In genomic region chr4:59756332-59757082, GRCm38 (mm10) we compare ENCODE assay signal across 9 mouse cellular contexts. TPM values are rescaled to one million over a fixed set of nuclear protein-coding genes. Genes with fewer than 3 reads are reported as not detected.
DNase-seq lines count a peak whose midpoint lies in the region; ATAC-seq and TF ChIP-seq lines count a peak whose summit lies in the region.
"Had no signal": no experiment of that assay in that cellular context is flagged by ENCODE, and none has a peak within 500 bp of the region (broad histone marks: within the 10 kb centered on the region; RNA-seq: fewer than 3 reads in every experiment).

No protein-coding gene starts in this region.

- H3K36me3 ChIP-seq in limb, embryonic 14.5 days (ENCODE audit: control insufficient read depth, insufficient read depth, low read length) = peaks cover 4% of the 10 kb centered on the region; the same call in 1 of the 2 replicates
- H3K36me3 ChIP-seq in limb, embryonic 10.5 days = peaks cover 11% of the 10 kb centered on the region
- H3K36me3 ChIP-seq in neural tube, embryonic 15.5 days = peaks cover 10% of the 10 kb centered on the region; the same call in 1 of the 2 replicates

- no peak overlapping the region for H3K4me3 ChIP-seq in limb, embryonic 14.5 days (replicated peaks; ENCODE audit: low read length)
- no peak overlapping the region for H3K4me3 ChIP-seq in limb, embryonic 10.5 days
- H3K4me3 ChIP-seq in gastrocnemius, adult 2 months = no peak overlapping the region
- no peak overlapping the region for H3K4me3 ChIP-seq in neural tube, embryonic 15.5 days (replicated peaks)
- H3K4me3 ChIP-seq: neural tube, embryonic 12.5 days had no signal

- DNase-seq in limb, embryonic 14.5 days (ENCODE audit: low spot score) = peak; percentile 27
- DNase-seq in limb, embryonic 10.5 days (ENCODE audit: low spot score) = no peak
- DNase-seq in brain, embryonic 18.5 days (ENCODE audit: low read depth, low spot score) = peak; percentile 51
- DNase-seq in gastrocnemius, adult 2 months = peak; percentile 86
- DNase-seq in kidney, postnatal 25 days = peak; percentile 79 to 82
- peak; percentile 74 for DNase-seq in lung, postnatal 14 days
- no peak for DNase-seq in thymus, postnatal 25 days

- no peak for TF ChIP-seq POLR2A in limb, embryonic 14.5 days (IDR thresholded peaks at IDR 0.05; ENCODE audit: borderline replicate concordance, extremely low read depth, insufficient read depth, insufficient read length)

- no peak for ATAC-seq in limb, embryonic 14.5 days (ENCODE audit: low FRiP score, low read depth)
- no peak for ATAC-seq in neural tube, embryonic 15.5 days (ENCODE audit: low FRiP score)

- H3K4me2 ChIP-seq in limb, embryonic 14.5 days (replicated peaks; ENCODE audit: low read depth, low read length, severe bottlenecking) = no peak overlapping the region
- no peak overlapping the region for H3K4me2 ChIP-seq in neural tube, embryonic 15.5 days
- H3K4me2 ChIP-seq: neural tube, embryonic 12.5 days had no signal

- H3K4me1 ChIP-seq in limb, embryonic 14.5 days (ENCODE audit: control insufficient read depth, insufficient read depth, low read length) = peaks cover 10% of the 10 kb centered on the region; the same call in 1 of the 2 replicates
- no peaks in the 10 kb centered on the region for H3K4me1 ChIP-seq in limb, embryonic 10.5 days
- peaks cover 17% of the 10 kb centered on the region for H3K4me1 ChIP-seq in neural tube, embryonic 15.5 days
- H3K4me1 ChIP-seq: neural tube, embryonic 12.5 days had no signal

- intact Hi-C loops in gastrocnemius, adult 2 months (cut with DNase I) = loop anchor here (5.0 kb wide), 1 partner anchor 84 kb away; no protein-coding TSS in a partner anchor

- H3K9ac ChIP-seq in limb, embryonic 14.5 days (ENCODE audit: low read depth, low read length, severe bottlenecking) = no peak overlapping the region
- no peak overlapping the region for H3K9ac ChIP-seq in neural tube, embryonic 15.5 days (replicated peaks)
- H3K9ac ChIP-seq: neural tube, embryonic 12.5 days had no signal

- no peaks in the 10 kb centered on the region for H3K27me3 ChIP-seq in limb, embryonic 14.5 days (ENCODE audit: control insufficient read depth, insufficient read depth, low read length)
- H3K27me3 ChIP-seq in limb, embryonic 10.5 days (ENCODE audit: low read depth, poor library complexity, severe bottlenecking) = no peaks in the 10 kb centered on the region
- no peaks in the 10 kb centered on the region for H3K27me3 ChIP-seq in neural tube, embryonic 15.5 days (replicated peaks)
- H3K27me3 ChIP-seq: neural tube, embryonic 12.5 days had no signal

- no peaks in the 10 kb centered on the region for H3K9me3 ChIP-seq in limb, embryonic 14.5 days (ENCODE audit: control insufficient read depth, low read length)
- H3K9me3 ChIP-seq in limb, embryonic 10.5 days (replicated peaks) = no peaks in the 10 kb centered on the region
- H3K9me3 ChIP-seq in neural tube, embryonic 15.5 days (replicated peaks) = no peaks in the 10 kb centered on the region
- H3K9me3 ChIP-seq: neural tube, embryonic 12.5 days had no signal

- WGBS in limb, embryonic 14.5 days = 85% methylated on average over 9 of the region's 9 CpGs
- 94% methylated on average over 9 of the region's 9 CpGs for WGBS in limb, embryonic 10.5 days
- WGBS in neural tube, embryonic 15.5 days = 68% methylated on average over 9 of the region's 9 CpGs

- no peak for TF ChIP-seq CTCF in gastrocnemius, adult 2 months (IDR thresholded peaks at IDR 0.05)

- no peak overlapping the region for H3K27ac ChIP-seq in limb, embryonic 14.5 days (replicated peaks; ENCODE audit: low read depth, low read length)
- no peak overlapping the region for H3K27ac ChIP-seq in limb, embryonic 10.5 days
- no peak overlapping the region for H3K27ac ChIP-seq in gastrocnemius, adult 2 months
- no peak overlapping the region for H3K27ac ChIP-seq in neural tube, embryonic 15.5 days (replicated peaks)
- H3K27ac ChIP-seq: neural tube, embryonic 12.5 days had no signal

RNA-seq across cellular contexts. Expression of gene Inip, which starts 44.9 kb away (rescaled TPM):
- polyA plus RNA-seq in limb, embryonic 14.5 days (2012; rRNA removed) = 17.6 and 20.4 TPM in 2 replicates
- 40.0 and 49.0 TPM in 2 replicates for polyA plus RNA-seq in limb, embryonic 14.5 days (2014; fragmentation: Nextera tagmentation; extraction: Ambion mirVana)
- polyA plus RNA-seq in limb, embryonic 10.5 days (2016; fragmentation: Nextera tagmentation; extraction: Ambion mirVana) = 84.8 and 88.9 TPM in 2 replicates
- 1 to 10 TPM; 2.8 to 5.9 TPM for total RNA-seq in gastrocnemius, adult 2 months (2021)
- polyA plus RNA-seq in neural tube, embryonic 15.5 days (2015; fragmentation: Nextera tagmentation; extraction: Ambion mirVana) = 48.9 and 53.3 TPM in 2 replicates

RNA-seq across cellular contexts. Expression of gene Snx30, which starts 49.1 kb away (rescaled TPM):
- 6.6 and 7.2 TPM in 2 replicates for polyA plus RNA-seq in limb, embryonic 14.5 days (2012; rRNA removed)
- 12.0 and 14.0 TPM in 2 replicates for polyA plus RNA-seq in limb, embryonic 14.5 days (2014; fragmentation: Nextera tagmentation; extraction: Ambion mirVana)
- polyA plus RNA-seq in limb, embryonic 10.5 days (2016; fragmentation: Nextera tagmentation; extraction: Ambion mirVana) = 5.3 and 5.9 TPM in 2 replicates
- 1 to 10 TPM; 3.1 to 4.1 TPM for total RNA-seq in gastrocnemius, adult 2 months (2021)
- polyA plus RNA-seq in neural tube, embryonic 15.5 days (2015; fragmentation: Nextera tagmentation; extraction: Ambion mirVana) = 17.8 and 22.5 TPM in 2 replicates

Comparison
In these comparisons a context has a peak if more than half of its experiments do, and no peak if none do; other contexts are left out.
1. DNase-seq: peak in limb, embryonic 14.5 days (single experiment), brain, embryonic 18.5 days (single experiment), gastrocnemius, adult 2 months (single experiment), kidney, postnatal 25 days (2 of 2) and lung, postnatal 14 days (single experiment); none in limb, embryonic 10.5 days (single experiment) and thymus, postnatal 25 days (single experiment).